Mouse (Mus musculus) adrenal gland (tissue): Measurements from ENCODE around the gene Trpm2.

Experiments
- intact Hi-C: fragments of 180-260 bp; cut with DNase I; formaldehyde crosslinking; loops from one replicate; pipeline ENCODE4 v1.15.1; 2025

Trpm2 gene

DNA sequence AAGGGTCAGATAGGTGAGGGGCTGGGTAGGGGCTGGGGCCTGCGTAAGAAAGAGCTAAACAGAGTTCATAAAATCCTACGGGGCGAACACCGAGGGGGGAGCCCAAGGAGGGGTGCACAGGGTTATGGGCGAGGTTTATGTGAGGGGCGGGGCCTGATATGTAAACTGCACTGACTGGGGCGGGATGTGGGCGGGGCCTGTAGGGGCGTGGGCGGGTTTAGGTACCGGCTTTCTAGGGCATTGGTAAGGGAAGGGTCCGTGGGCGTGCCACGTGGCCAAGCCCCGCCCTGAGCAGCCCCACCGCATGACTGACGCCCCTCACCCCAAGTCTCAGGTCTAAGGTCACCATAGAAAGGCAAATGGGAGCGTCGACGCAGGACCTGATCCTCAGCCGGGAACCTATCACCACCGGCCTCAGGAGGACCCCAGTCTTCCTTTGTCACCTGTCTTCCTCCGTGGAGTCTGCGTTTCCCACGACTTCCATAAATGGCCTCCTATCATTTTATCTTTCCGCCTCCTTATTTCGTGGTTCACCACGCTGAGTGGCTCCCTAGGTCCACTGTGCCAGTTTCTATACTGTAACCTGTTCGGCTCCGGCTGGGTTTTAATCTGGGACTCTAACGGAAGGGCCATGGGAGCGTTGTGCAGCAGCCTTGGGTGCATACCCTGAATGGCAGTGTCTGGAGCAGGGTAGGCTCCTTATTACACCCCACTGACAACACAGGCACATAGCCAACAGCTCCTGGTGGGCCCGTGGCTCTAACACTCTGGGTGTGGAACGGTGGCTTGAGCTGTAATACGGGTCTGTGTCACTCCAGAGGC, 67.3 kb downstream of the Trpm2 start:
- intact Hi-C loops: no loop called here

DNA sequence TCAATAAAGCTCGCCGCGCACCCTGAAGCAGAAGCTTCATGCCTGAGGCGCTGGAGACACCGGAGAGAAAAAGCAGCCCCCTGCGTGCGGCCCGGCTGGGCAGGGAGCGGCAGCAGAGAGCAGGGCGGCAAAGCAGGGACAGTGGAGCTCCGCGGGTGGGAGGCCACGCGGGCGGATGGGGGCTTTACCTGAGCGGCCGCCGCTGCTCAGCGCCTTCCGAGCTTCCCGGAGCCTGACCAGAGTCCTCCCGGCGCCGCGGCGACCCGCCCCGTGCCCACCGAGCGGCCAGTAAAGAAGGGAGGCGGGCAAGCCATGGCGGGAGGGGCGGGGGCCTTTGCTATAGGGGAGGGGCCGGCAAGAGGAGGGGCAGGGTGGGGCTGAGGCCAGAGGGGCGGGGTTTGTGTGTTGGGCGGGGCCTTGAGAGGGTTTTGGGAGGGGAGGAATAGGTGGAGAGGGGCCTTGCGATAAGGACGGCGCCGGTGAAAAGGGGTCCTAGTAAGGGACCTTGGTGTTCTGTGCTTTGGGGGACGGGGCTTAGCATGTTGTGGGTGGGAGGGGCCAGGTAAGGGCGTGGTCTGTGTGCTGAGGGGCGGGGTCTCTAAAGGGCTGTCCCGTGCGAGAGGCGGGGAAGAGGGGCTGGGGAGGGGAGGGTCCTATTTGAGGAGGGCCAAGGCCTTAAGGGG, 68.0 kb downstream of the Trpm2 start, which contains the start of gene Lrrc3:
Lrrc3 (minus strand) TSS at position 326 of the 683 bp plus-strand sequence.
- intact Hi-C loops: no loop called here

DNA sequence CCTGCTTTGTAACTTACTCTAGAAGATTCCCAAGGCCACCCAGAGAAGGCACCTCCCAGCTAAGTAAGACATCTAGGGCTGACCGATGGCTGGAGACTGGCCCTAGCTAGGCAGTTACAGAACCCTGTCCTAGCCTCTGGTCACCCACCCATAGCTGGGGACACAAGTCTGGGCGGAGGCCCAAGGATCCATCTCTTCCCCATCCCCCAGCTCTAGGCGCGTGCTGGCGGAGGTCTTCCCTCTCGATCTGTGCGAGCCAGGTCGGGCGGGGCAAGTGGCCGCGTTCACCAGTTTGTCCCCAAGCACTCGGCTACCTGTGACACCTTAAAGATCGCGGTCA, 68.5 kb downstream of the Trpm2 start:
- intact Hi-C loops: no loop called here

DNA sequence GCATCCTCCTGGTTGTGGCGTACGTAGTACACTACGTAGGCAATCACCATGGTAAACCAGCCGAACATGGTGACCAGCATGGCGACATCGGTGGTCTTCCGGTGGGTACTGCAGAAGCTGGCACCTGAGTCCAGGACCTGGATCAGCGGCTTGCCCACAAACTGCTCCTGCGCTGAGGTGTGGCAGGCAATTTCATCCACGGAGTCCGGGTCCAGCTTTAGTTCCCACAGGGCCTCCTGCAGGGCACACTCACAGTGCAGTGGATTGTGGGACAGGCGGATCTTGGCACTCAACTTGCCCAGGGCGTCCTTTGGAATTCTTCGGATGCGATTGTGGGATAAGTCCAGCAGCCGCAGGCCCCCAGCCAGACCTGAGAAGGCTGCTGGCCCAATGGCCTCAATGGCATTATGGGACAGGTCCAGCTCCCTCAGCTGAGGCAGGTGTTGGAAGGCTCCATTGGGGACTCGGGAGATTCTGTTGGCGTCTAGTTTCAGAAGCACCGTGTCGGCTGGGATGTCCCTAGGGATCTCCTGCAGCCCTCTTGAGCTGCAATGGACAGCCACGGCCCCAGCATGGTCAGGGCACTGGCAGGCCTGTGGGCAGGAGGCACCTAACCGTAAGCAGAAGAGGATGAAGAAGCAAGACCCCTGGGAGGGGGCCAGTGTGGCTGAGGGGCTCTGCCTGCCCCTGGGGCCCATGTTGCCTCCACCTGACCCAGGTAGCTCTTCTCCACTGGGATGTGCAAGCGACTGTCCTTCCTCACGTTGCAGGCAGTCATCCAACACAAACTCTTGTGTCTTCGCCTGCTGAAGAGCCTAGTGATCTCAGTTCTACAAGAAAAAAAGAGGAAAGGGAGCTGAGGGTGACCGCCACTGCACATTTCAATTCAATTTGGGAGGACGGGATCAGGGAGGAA, 69.2 kb downstream of the Trpm2 start:
- intact Hi-C loops: no loop called here

DNA sequence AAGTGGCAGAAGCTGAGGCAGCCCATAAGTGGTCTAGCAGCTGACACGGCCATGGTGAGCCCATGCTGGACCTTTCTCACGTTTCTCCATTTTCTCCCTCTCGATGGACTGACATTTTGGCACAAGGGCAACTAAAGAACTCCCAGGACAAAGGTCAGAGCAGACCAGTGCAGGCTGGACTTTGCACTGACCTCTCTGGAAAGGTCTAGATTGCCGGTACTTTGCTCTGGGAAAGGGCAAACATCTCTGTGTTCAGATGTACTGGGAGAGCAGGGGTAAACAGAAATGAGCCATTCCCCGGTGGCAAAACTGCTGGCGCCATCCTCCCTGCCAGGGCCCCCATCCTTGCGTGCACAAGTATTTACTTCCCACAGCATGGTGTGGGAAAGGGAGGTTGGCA, 70.2 kb downstream of the Trpm2 start:
- intact Hi-C loops: no loop called here

DNA sequence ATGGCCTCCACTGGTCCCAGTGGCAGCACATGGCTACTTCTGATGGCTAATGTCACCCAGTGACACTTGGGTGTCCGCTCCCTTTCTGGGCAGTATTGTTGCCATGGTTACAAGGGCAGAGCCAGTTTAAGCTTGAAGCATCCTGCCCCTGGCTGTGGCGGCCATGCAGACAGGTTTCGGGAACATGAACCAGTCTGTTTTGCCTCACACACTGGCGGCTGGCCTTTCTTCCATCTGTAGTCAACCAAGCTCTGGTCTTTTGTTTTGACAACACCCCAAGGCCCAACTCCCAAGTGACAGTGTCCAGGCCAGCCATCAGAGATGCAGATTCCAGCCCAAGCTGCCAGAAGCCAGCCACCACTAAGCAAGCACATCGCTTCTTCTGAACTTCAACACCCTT, 74.8 kb downstream of the Trpm2 start:
- intact Hi-C loops: no loop called here

DNA sequence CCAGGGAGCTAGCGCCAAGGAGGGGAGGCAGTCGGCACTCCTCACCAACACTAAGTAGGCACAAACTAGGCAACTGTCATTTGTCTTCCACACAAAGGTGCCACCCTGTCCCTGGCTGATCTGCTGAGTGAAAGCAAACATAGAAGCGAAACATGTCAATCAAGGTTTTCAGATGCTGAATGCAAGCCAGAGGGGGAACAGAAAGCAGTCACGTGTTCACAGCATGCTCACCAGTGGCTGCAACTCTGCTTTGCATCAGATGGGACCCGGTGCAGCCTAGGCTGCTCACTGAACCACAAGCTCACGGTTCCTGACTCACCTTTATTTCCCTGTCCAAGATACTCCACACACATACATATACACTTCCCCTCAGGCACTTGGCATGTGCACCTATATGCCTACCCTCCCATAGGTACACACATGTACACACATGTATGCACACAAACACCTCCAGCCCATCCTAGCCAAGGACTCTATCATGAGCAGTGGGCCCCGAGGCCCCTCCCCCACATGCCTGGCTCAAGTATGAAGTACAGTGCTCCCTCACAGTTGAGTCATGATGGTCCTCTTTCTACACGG, 79.3 kb downstream of the Trpm2 start:
- intact Hi-C loops: no loop called here

DNA sequence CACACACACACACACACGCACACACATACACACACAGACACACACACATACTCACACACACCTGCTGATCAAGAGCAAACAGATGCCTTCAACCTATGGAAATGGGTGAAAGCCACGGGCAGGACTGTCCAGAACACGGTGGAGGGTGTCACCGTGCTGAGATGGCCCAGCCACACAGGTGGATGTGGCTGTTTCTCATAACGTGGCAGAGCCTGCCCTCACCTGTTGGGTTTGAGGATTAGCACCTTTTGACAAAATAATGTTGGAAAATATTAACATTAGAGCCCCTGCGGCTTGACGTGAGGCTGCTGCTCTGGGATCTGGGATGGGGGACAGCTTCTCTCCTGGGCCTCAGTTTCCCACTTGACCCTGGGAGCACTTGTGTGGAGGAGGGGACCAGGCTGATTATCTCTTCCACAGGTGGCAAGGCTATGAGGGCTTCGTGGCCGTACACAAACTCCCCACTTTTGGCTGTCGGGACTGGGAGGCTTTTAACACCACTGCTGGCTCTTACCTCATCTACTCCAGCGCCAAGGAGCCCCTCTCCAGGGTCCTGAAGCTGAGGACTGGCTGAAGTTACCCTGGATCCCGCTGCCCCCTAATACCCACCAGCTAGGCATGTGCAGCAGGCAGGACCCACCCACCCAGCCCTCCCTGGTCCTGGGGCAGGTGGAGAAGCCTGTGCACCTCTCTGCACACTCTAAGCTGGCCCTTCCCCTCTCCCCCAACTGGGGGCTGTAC, 84.2 kb downstream of the Trpm2 start:
- intact Hi-C loops: no loop called here

DNA sequence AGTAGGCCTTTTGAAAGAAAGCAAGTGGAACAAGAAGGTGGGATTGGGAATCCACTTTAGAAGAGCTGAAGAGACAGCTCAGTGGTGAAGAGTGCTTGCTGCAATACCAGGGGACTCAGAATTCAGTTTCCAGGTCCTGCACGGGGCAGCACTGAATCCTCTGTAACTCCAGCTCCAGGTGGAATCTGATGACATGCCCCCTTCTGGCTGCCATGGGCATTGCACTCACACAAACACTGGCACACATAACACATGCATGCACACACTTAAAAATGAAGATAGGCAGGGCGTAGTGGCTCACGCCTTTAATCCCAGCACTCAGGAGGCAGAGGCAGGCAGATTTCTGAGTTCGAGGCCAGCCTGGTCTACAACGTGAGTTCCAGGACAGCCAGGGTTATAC, 87.8 kb downstream of the Trpm2 start:
- intact Hi-C loops: no loop called here

DNA sequence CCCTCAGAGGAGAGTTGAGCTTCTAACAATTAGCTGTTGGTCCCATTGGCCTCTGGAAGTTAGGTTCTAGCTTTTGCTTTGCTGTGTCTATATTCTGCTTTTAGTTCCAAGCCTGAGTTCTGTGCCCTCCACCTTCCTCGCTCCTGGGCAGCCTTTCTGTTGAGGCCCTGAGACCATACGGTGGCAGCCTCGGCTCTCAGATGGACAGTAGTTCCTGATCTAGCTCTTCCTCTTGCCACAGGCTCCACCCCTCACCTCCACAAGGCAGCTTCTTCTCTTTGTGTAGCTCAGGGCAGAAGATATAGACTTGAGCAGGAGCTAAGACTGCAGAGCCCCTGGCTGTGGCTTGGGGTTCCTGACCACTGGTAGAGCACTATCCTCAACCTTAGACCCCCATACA, 90.1 kb downstream of the Trpm2 start:
- intact Hi-C loops: no loop called here

DNA sequence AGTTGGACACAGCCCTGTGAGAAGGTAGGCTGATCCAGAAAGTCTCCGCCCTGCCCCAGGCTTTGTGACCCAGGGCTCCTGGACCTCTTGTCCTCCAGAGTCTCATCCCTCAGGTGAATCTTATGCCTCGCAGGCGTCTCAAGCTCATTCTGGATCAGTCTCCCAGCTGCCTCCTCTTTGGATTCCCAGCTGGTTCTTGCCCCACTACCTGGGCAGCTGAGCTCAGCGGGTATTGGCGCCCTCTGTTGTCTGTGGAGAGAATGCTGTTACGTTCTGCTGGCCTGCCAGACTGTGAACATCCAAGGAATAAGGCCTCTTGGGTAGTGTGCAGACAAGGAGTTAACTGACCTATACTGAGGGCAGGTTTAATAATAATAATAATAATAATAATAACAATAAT, 91.4 kb downstream of the Trpm2 start:
- intact Hi-C loops: loop anchor here (5.0 kb wide), 2 partner anchors 152 to 252 kb away; partner anchors contain the start of gene Gm10100

DNA sequence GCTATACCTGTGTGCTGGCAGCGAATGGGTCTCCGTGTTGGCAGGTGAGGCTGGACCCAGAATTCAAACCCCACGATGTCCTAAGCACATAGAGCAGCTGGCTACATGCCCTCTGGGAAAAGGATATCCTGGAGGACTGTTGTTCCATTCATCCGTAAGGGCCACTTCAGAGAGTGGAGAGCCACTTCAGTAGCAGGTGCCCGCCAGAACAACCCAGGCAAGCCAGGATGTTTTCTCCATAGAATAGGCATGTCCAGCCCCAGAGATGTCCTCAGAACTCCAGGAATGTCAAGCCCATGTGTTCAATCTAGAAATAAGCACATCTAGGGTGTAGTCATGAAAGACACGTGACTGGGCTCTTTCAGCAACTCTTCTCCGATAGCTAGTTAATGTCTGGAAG, 100.7 kb downstream of the Trpm2 start:
- intact Hi-C loops: no loop called here

DNA sequence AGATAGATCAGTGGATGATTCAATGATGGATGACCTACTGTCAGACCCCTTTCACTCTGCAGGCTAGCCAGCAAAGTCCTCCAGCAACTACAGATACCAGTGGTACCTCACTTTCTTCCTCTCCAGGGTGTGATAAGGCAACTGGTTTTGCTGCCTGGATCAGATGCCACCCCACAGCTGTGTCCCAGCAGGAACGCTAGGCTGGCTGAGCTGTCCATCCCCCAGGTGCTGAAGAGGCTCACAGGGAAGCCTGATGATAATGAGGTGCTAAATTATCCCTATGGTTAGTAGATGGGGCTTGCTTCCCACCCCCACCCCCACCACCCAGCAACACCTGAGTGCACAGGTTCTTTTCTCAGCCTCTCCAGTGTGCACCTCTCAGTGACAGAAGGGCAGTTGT, 102.8 kb downstream of the Trpm2 start:
- intact Hi-C loops: no loop called here

DNA sequence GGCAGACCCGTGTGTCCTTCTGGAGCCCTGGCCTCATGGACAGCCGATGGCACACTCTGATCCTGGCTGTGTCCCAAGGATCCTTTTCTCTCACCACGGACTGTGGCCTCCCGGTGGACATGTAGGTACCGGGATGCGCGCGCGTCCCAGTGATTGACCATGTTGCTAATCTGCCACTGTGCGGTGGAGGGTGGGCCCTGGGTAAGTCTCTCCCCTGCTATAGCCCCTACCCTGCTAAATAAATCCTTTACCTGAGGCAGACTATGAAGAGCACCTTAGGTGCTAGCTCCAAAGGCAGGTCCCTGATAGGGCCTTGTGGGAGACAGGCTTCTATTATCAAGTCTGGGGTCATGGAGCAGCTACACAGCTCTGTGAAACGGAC, 105.6 kb downstream of the Trpm2 start:
- intact Hi-C loops: no loop called here

DNA sequence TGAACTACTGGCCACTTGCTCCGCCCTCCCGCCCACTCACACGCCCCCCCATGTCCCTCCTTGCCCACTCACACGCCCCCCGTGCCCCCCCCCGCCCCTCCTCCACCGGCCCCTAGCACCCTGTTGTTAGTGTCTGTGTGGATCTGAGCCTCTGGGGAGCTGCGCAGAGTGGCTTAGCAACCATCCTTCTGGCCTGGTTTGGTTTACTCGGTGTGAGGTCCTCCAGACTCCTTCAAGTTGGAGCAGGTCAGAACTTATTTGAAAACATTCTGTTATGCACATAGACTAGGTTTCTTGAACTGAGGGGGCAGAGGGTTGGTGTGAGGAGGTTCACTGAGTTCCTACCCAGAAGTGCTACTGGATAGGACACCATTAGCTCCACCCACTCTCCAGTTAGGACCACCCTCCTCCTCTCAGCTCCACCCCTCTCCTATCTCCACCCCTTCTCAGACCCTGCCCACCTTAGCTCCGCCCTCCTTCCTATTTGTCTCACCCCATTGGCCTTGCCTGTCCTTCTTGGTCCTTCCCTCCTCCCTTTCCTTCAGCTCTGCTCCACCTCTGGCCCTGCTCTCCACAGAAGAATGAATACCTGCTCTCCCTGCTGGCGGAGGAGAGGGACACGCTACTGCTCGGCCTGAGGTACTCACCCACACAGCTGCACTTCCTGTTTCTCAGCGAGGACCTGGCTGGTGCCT, 106.1 kb downstream of the Trpm2 start:
- intact Hi-C loops: no loop called here

DNA sequence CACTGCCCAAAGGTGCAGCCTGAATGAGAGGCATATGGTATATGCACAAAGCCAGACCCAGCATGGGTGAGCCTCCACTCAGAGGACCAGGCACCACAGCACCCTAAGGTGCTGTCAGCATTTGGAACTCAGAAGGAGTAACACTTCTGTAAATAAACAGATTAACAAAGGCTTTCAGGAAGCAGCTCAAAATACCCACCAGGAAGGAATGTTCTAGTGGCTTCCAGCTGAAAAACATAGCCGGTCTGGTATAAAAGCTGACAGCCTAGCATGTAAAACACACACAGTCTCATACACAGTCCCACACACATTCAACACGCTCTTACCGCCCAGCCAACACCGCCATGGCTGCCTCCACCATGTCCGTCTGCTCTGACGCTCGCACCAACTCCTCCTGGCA, 108.7 kb downstream of the Trpm2 start, which contains the start of gene Gm3285:
Gm3285 (plus strand) TSS at position 301 of the 400 bp plus-strand sequence.
- intact Hi-C loops: no loop called here
